ENCODE assay signal across 8 mouse cellular contexts in the genomic region with DNA sequence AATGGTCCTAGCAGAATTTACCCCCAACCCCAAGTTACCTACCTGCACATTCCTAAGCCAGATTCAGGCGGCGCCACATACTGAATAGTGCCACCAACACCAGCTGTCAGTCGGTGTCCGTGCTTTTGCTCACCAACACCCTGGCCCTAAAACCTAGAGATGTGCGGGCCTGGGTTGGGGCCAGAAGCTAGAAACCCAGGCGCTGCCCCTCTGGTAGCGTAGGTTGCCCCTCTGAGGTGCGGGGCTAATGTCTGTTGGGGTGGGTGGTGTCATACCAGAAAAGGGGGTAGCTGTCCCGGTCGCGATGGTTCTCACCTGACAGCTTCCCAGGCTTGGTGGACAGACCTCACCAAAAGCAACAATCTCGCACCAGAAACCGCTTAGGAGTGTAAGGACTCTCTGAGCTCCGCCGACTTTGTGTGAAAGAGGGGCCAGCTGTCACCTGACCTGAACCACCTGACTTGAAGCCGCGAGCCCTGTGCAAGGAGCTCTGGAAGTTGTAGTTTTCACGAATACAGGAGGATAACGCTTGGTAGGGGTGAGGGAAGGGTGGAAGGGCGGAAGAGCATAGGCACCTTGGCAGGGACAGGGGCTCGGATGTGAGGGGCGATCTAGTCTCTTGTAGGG. TPM values are rescaled to one million over a fixed set of nuclear protein-coding genes. Genes with fewer than 3 reads are reported as not detected.
DNase-seq lines count a peak whose midpoint lies in the region; ATAC-seq lines count a peak whose summit lies in the region.

A gene (minus strand): TSS at position 440 of the 627 bp plus-strand sequence.

- H3K4me2 ChIP-seq in forebrain, embryonic 12.5 days: peak within 1 kb of the TSS; percentile 95
- peak within 1 kb of the TSS; percentile 98 for H3K4me2 ChIP-seq in lung, embryonic 15.5 days

- H3K9me3 ChIP-seq in forebrain, embryonic 12.5 days: no peaks in the 10 kb centered on the region
- no peaks in the 10 kb centered on the region for H3K9me3 ChIP-seq in hindbrain, embryonic 10.5 days
- H3K9me3 ChIP-seq in lung, embryonic 15.5 days: no peaks in the 10 kb centered on the region

- no peaks in the 10 kb centered on the region for H3K36me3 ChIP-seq in forebrain, embryonic 12.5 days (replicated peaks)
- H3K36me3 ChIP-seq in hindbrain, embryonic 10.5 days: peaks cover 18% of the 10 kb centered on the region; the same call in 1 of the 2 replicates
- no peaks in the 10 kb centered on the region for H3K36me3 ChIP-seq in lung, embryonic 15.5 days

- H3K4me3 ChIP-seq in forebrain, embryonic 12.5 days (replicated peaks): peak within 1 kb of the TSS; percentile 61
- H3K4me3 ChIP-seq in hindbrain, embryonic 10.5 days: peak within 1 kb of the TSS; percentile 73
- peak within 1 kb of the TSS; percentile 72 for H3K4me3 ChIP-seq in lung, embryonic 15.5 days

- ATAC-seq in forebrain, embryonic 12.5 days (ENCODE audit: low FRiP score): peak; percentile 94
- peak; percentile 92 for ATAC-seq in lung, embryonic 15.5 days (ENCODE audit: borderline replicate concordance, extremely low read depth, low FRiP score, low TSS enrichment)

- peak within 1 kb of the TSS; percentile 78 for H3K9ac ChIP-seq in forebrain, embryonic 12.5 days
- H3K9ac ChIP-seq in lung, embryonic 15.5 days: peak within 1 kb of the TSS; percentile 68

- peaks cover 16% of the 10 kb centered on the region for H3K4me1 ChIP-seq in forebrain, embryonic 12.5 days
- H3K4me1 ChIP-seq in hindbrain, embryonic 10.5 days (replicated peaks): peaks cover 22% of the 10 kb centered on the region
- H3K4me1 ChIP-seq in lung, embryonic 15.5 days: peaks cover 15% of the 10 kb centered on the region

- 2% methylated on average over 22 of the region's 22 CpGs for WGBS in forebrain, embryonic 12.5 days
- 1% methylated on average over 22 of the region's 22 CpGs for WGBS in hindbrain, embryonic 10.5 days
- WGBS in lung, embryonic 15.5 days: 1% methylated on average over 22 of the region's 22 CpGs

- peak; percentile 90 for DNase-seq in NIH3T3 (ENCODE audit: low read depth)
- DNase-seq in brain, embryonic 18.5 days (ENCODE audit: low read depth, low spot score): peak; percentile 84
- DNase-seq in hindbrain, embryonic 10.5 days (ENCODE audit: low spot score): no peak
- peak; percentile 94 for DNase-seq in layer of hippocampus, adult 9-11 months
- peak; percentile 84 for DNase-seq in retina, embryonic 14.5 days (ENCODE audit: low spot score)
- no peak for DNase-seq in spleen, postnatal 14 days (ENCODE audit: low spot score in 2 of 2)

- 0 out of 2 replicates have a peak within 1 kb of the TSS, but pooled peaks have one; percentile 19 for H3K27ac ChIP-seq in forebrain, embryonic 12.5 days
- peak within 1 kb of the TSS; percentile 86 for H3K27ac ChIP-seq in hindbrain, embryonic 10.5 days
- H3K27ac ChIP-seq in lung, embryonic 15.5 days: no peak within 1 kb of the TSS; the same call in 1 of the 2 replicates

- H3K27me3 ChIP-seq in forebrain, embryonic 12.5 days: peaks cover 10% of the 10 kb centered on the region; the same call in 1 of the 2 replicates
- peaks cover 15% of the 10 kb centered on the region for H3K27me3 ChIP-seq in hindbrain, embryonic 10.5 days (ENCODE audit: insufficient read depth, poor library complexity, severe bottlenecking)
- H3K27me3 ChIP-seq in lung, embryonic 15.5 days: no peaks in the 10 kb centered on the region

RNA-seq across cellular contexts. Expression of the gene that starts here (rescaled TPM):
- polyA plus RNA-seq in forebrain, embryonic 12.5 days (2016; fragmentation: Nextera tagmentation; extraction: Ambion mirVana): 19.0 and 19.2 TPM in 2 replicates
- polyA plus RNA-seq in hindbrain, embryonic 10.5 days (2016; fragmentation: Nextera tagmentation; extraction: Ambion mirVana): 15.4 and 19.9 TPM in 2 replicates
- polyA plus RNA-seq in lung, embryonic 15.5 days (2015; fragmentation: Nextera tagmentation; extraction: Ambion mirVana): 12.8 and 13.5 TPM in 2 replicates

Comparison
In these comparisons a context has a peak if more than half of its experiments do, and no peak if none do; other contexts are left out.
1. DNase-seq: peak in NIH3T3 (single experiment), brain, embryonic 18.5 days (single experiment), layer of hippocampus, adult 9-11 months (single experiment) and retina, embryonic 14.5 days (single experiment); none in hindbrain, embryonic 10.5 days (single experiment) and spleen, postnatal 14 days (0 of 2).
2. Peak in every context shown above with its lines, with median percentiles within 50 percentile points of each other: H3K4me3 ChIP-seq.